Mouse (Mus musculus) monocyte, adult 59 days (primary cell): Measurements from ENCODE around the gene Map3k21. TPM values are rescaled to one million over a fixed set of nuclear protein-coding genes. Genes with fewer than 3 reads are reported as not detected.

Source experiments
- total RNA-seq, 2 experiments: library from RNA; stranded (reverse); gene quantifications; one replicate each; pipeline ENCODE4 v1.2.4; 2023

Map3k21 gene
- not detected for total RNA-seq

DNA sequence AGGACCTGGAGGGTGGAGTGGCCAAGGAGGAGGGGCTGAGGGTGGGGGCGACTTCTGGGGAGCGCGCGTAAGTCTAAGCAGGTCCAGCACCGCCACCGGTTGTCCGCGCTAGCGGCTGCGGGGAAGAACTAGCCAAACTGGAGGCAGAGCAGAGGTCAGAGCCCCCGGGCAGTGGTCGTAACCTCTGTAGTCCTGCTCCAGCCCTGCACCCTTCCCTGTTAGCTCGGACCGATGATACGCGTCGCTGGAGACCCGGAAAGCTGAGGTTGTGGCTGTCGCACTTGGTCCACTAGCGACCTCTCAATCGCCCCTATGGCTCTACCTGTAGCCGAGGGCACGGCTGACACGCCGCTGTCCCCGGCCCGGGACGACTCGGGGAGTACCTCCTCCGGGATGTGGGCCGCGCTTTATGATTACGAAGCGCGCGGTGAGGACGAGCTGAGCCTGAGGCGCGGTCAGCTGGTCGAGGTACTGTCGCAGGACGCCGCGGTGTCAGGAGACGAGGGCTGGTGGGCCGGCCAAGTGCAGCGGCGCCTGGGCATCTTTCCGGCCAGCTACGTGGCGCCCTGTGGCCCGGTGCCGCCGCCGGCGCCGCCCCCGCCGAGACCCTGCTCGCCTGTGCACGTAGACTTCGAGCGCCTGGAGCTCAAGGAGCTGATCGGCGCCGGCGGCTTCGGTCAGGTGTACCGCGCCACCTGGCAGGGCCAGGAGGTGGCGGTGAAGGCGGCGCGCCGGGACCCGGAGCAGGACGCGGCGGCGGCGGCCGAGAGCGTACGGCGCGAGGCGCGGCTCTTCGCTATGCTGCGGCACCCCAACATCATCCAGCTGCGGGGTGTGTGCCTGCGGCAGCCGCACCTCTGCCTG, at the start of gene Map3k21:
Gene Map3k21, plus strand, starts transcription at position 86 of the 864 bp plus-strand sequence.

GRCm38 (mm10) chr8:125897868-125898788, 12.1 kb upstream of the Map3k21 start, which contains the start of gene Pcnx2:
TSS of gene Pcnx2 (minus strand) at chr8:125898317.

DNA sequence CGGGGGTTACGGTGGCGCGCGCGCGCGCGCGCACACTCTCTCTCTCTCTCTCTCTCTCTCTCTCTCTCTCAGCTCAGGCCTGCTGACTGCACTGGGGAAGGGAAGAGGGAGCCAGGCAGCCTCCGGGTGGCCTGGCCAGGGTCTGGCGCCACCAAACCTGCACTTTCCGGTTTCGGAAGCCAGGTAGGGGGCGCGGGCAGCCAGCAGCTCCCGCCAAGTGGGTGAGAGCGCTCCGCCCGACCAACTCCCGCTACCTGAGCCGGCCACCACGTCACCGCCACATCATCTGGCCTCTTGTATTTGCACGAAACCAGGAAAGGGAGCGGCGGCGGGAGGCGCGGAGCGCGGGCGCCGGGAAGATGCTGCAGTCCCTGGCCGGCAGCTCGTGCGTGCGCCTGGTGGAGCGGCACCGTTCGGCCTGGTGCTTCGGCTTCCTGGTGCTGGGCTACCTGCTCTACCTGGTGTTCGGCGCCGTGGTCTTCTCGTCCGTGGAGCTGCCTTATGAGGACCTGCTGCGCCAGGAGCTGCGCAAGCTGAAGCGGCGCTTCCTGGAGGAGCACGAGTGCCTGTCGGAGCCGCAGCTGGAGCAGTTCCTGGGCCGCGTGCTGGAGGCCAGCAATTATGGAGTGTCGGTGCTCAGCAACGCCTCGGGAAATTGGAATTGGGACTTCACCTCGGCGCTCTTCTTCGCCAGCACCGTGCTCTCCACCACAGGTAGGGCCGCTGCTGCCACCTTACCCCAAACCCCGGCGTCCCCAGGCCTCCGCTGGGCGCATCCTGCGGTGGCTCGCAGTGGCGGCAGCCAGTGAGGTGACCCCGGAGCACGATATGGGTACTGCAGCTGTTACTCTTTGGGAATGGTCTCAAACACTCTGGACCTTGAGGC, 85.1 kb downstream of the Map3k21 start, which contains the start of gene Kcnk1:
Gene Kcnk1, plus strand, starts transcription at position 70 of the 886 bp plus-strand sequence.

Other genes with a start within 250 kb of the Map3k21 start
- 1 to 10 TPM; 1.6 to 2.0 TPM for gene Map10, start 240.6 kb upstream of the Map3k21 start, total RNA-seq
- 10 to 100 TPM; 19.0 to 20.4 TPM for gene Ntpcr, start 180.5 kb upstream of the Map3k21 start, total RNA-seq
- under 1 TPM; 0.13 to 0.21 TPM for gene Pcnx2, start 12.1 kb upstream of the Map3k21 start, total RNA-seq
- under 1 TPM in 1 of 2 experiments, not detected in 1; 0.29 TPM for gene Kcnk1, start 84.7 kb downstream of the Map3k21 start, total RNA-seq